Mouse (Mus musculus) CH12.LX (cell line): ENCODE results near the gene Mstn. TPM values are rescaled to one million over a fixed set of nuclear protein-coding genes. Genes with fewer than 3 reads are reported as not detected.

ENCODE experiments used
- DNase-seq: peaks from one replicate; pipeline ENCODE4 v3.0.0-alpha.2; 2013; ENCODE audit errors: extremely low read depth
- H3K27ac ChIP-seq: 2 replicates; pipeline ENCODE4 v1.5.1; 2012; ENCODE audit warnings: low read depth, mild to moderate bottlenecking, control low read depth, moderate library complexity; ENCODE audit not compliant: insufficient read depth
- H3K27me3 ChIP-seq: replicated peaks from 2 replicates; pipeline ENCODE3; 2012; ENCODE audit warnings: inconsistent platforms
- H3K36me3 ChIP-seq, 2 experiments: replicated peaks in 1 of 2; 2 replicates each; pipeline versions ENCODE3 to v1.6.1; 2012; ENCODE audit warnings: inconsistent platforms in 1 of 2, low read length in 1 of 2, mild to moderate bottlenecking in 1 of 2, mixed read lengths in 1 of 2, moderate library complexity in 1 of 2; ENCODE audit not compliant: control insufficient read depth in 1 of 2, insufficient read depth in 1 of 2
- H3K4me1 ChIP-seq, 2 experiments: 2 replicates each; pipeline ENCODE4 v1.6.1; 2012; ENCODE audit warnings: inconsistent platforms in 1 of 2, moderate library complexity in 1 of 2; ENCODE audit not compliant: insufficient read depth in 2 of 2, control insufficient read depth in 1 of 2
- H3K4me2 ChIP-seq: 2 replicates; pipeline ENCODE4 v1.6.1; 2012; ENCODE audit warnings: low read depth, mild to moderate bottlenecking, control low read depth; ENCODE audit not compliant: poor library complexity, insufficient read depth, severe bottlenecking
- H3K4me3 ChIP-seq, 3 experiments: fragments of 150-350 bp in 1 of 3; sonication (generic) in 1 of 3; replicated peaks in 1 of 3; 2 replicates each; pipeline versions ENCODE3 to v1.5.1; 2011 to 2012; ENCODE audit warnings: low read depth in 2 of 3, low read length in 2 of 3, mild to moderate bottlenecking in 2 of 3, moderate library complexity in 2 of 3, control low read depth in 1 of 3, improper control_type of control experiment in 1 of 3, inconsistent platforms in 1 of 3, mixed read lengths in 1 of 3; ENCODE audit not compliant: poor library complexity in 1 of 3
- H3K79me2 ChIP-seq: replicated peaks from 2 replicates; pipeline ENCODE4 v1.6.1; 2012; ENCODE audit warnings: mild to moderate bottlenecking, moderate library complexity; ENCODE audit not compliant: control insufficient read depth, poor library complexity, insufficient read depth, severe bottlenecking; ENCODE audit errors: extremely low read depth
- H3K9ac ChIP-seq: 2 replicates; pipeline ENCODE4 v1.6.1; 2012; ENCODE audit warnings: low read depth, mild to moderate bottlenecking, control low read depth, moderate library complexity; ENCODE audit not compliant: insufficient read depth
- H3K9me3 ChIP-seq: replicated peaks from 2 replicates; pipeline ENCODE3; 2012; ENCODE audit warnings: low read length, inconsistent platforms, mixed read lengths
- CHD1 ChIP-seq: IDR thresholded peaks from 2 replicates; pipeline ENCODE4 v1.6.1; 2012; ENCODE audit warnings: low read depth, low read length, improper control_type of control experiment, inconsistent platforms
- CHD2 ChIP-seq: IDR thresholded peaks from 2 replicates; pipeline ENCODE4 v1.6.1; 2011; ENCODE audit warnings: low read length, improper control_type of control experiment
- E2F4 ChIP-seq: IDR thresholded peaks from 2 replicates; pipeline ENCODE4 v1.6.1; 2011; ENCODE audit warnings: low read depth, low read length, improper control_type of control experiment; ENCODE audit not compliant: insufficient replicate concordance
- ELF1 ChIP-seq: IDR thresholded peaks from 2 replicates; pipeline ENCODE4 v1.6.1; 2014; ENCODE audit warnings: low read depth, mild to moderate bottlenecking, inconsistent platforms, low read length, improper control_type of control experiment
- EP300 ChIP-seq: IDR thresholded peaks from 2 replicates; pipeline ENCODE4 v1.6.1; 2011; ENCODE audit warnings: low read length, improper control_type of control experiment
- ETS1 ChIP-seq: conservative IDR thresholded peaks from 2 replicates; pipeline ENCODE4 v1.6.1; 2012; ENCODE audit warnings: low read depth, mild to moderate bottlenecking, inconsistent platforms, low read length, improper control_type of control experiment, moderate library complexity
- HCFC1 ChIP-seq: IDR thresholded peaks from 2 replicates; pipeline ENCODE4 v1.6.1; 2012; ENCODE audit warnings: low read depth, mild to moderate bottlenecking, inconsistent platforms, low read length, improper control_type of control experiment
- JUN ChIP-seq: IDR thresholded peaks from 2 replicates; pipeline ENCODE4 v1.6.1; 2011; ENCODE audit warnings: low read depth, mild to moderate bottlenecking, low read length, improper control_type of control experiment, moderate library complexity; ENCODE audit not compliant: insufficient read depth
- JUND ChIP-seq: conservative IDR thresholded peaks from 2 replicates; pipeline ENCODE4 v1.6.1; 2011; ENCODE audit warnings: low read depth, low read length, improper control_type of control experiment
- MAX ChIP-seq: IDR thresholded peaks from 2 replicates; pipeline ENCODE4 v1.6.1; 2011; ENCODE audit warnings: low read length, improper control_type of control experiment
- NELFE ChIP-seq: IDR thresholded peaks from 2 replicates; pipeline ENCODE4 v1.6.1; 2011; ENCODE audit warnings: low read depth, low read length, improper control_type of control experiment
- NRF1 ChIP-seq: IDR thresholded peaks from 2 replicates; pipeline ENCODE4 v1.6.1; 2014; ENCODE audit warnings: low read depth, mild to moderate bottlenecking, inconsistent platforms, low read length, improper control_type of control experiment, moderate library complexity
- PAX5 ChIP-seq: IDR thresholded peaks from 2 replicates; pipeline ENCODE4 v1.6.1; 2012; ENCODE audit warnings: low read length, inconsistent platforms, mixed read lengths
- POLR2AphosphoS2 ChIP-seq: IDR thresholded peaks from 2 replicates; pipeline ENCODE4 v1.6.1; 2011; ENCODE audit warnings: low read depth, low read length, improper control_type of control experiment
- RAD21 ChIP-seq: IDR thresholded peaks from 2 replicates; pipeline ENCODE4 v1.6.1; 2011; ENCODE audit warnings: low read depth, mild to moderate bottlenecking, low read length, improper control_type of control experiment, moderate library complexity
- RCOR1 ChIP-seq: conservative IDR thresholded peaks from 2 replicates; pipeline ENCODE4 v1.6.1; 2012; ENCODE audit warnings: low read depth, mild to moderate bottlenecking, inconsistent platforms, low read length, improper control_type of control experiment
- SIN3A ChIP-seq: IDR thresholded peaks from 2 replicates; pipeline ENCODE4 v1.6.1; 2012; ENCODE audit warnings: low read length, improper control_type of control experiment, inconsistent platforms
- SMC3 ChIP-seq: IDR thresholded peaks from 2 replicates; pipeline ENCODE4 v1.6.1; 2011; ENCODE audit warnings: low read depth, low read length, improper control_type of control experiment
- UBTF ChIP-seq: IDR thresholded peaks from 2 replicates; pipeline ENCODE4 v1.6.1; 2012; ENCODE audit warnings: low read depth, mild to moderate bottlenecking, inconsistent platforms, low read length, improper control_type of control experiment, moderate library complexity
- ZC3H11A ChIP-seq: IDR thresholded peaks from 2 replicates; pipeline ENCODE4 v1.6.1; 2012; ENCODE audit warnings: low read depth, mild to moderate bottlenecking, inconsistent platforms, low read length, improper control_type of control experiment
- ZKSCAN1 ChIP-seq: IDR thresholded peaks from 2 replicates; pipeline ENCODE4 v1.6.1; 2012; ENCODE audit warnings: low read depth, inconsistent platforms, low read length, improper control_type of control experiment, borderline replicate concordance
- ZNF384 ChIP-seq: IDR thresholded peaks from 2 replicates; pipeline ENCODE4 v1.6.1; 2012; ENCODE audit warnings: low read depth, low read length, improper control_type of control experiment, inconsistent platforms
- dilution Hi-C: fragments of 300-500 bp; cut with MboI; formaldehyde crosslinking; loops from 2 replicates; pipeline ENCODE4 v1.14.3; 2020; ENCODE audit warnings: low sequenced_read_pairs; ENCODE audit not compliant: extremely low pct_unique_long_range_greater_than_20kb, extremely low pct_ligation_motif_present
- in situ Hi-C: fragments of 300-500 bp; cut with MboI; formaldehyde crosslinking; loops from 3 replicates; pipeline ENCODE4 v1.14.3; 2019; ENCODE audit warnings: low sequenced_read_pairs, low pct_ligation_motif_present, low pct_unique_long_range_greater_than_20kb, mixed read lengths
- polyA plus RNA-seq: library from polyadenylated mRNA; unstranded; fragments of >175 nt; gene quantifications from 2 replicates; pipeline ENCODE4 v1.2.1, GENCODE M21; 2012; ENCODE audit warnings: low read depth; ENCODE audit not compliant: insufficient read length
- total RNA-seq, 2 experiments: library from RNA; depleted of rRNA; stranded (reverse); fragments of 300-350 nt in 1 of 2; fragments of >200 nt in 1 of 2; gene quantifications; 2 replicates each; pipeline ENCODE4 v1.2.3; 2012 to 2014

The Mstn gene
- total and polyA plus RNA-seq, 3 experiments = not detected

- H3K4me1 ChIP-seq = peaks cover 0 to 7% of the 10 kb centered on the region in 2 experiments; a peak in 1 of 4 replicates
- H3K9me3 ChIP-seq = no peaks in the 10 kb centered on the region
- dilution Hi-C loops = no loop called here
- TF ChIP-seq SIN3A = no peak
- no peak for TF ChIP-seq CHD1
- TF ChIP-seq RAD21 = no peak
- no peak for TF ChIP-seq JUND
- no peak for TF ChIP-seq RCOR1
- TF ChIP-seq HCFC1 = no peak
- TF ChIP-seq ZKSCAN1 = no peak
- H3K36me3 ChIP-seq = no peaks in the 10 kb centered on the region
- no peak for DNase-seq
- no peak overlapping the region for H3K9ac ChIP-seq
- H3K79me2 ChIP-seq = no peaks in the 10 kb centered on the region
- H3K4me3 ChIP-seq = no peak overlapping the region
- in situ Hi-C loops = no loop called here
- peak overlapping the region; percentile 78 for H3K4me2 ChIP-seq
- no peak overlapping the region for H3K27ac ChIP-seq
- H3K27me3 ChIP-seq = no peaks in the 10 kb centered on the region
Measured at GRCm38 (mm10) chr1:53015606-53016005, 45.8 kb upstream of the Mstn start.

DNA sequence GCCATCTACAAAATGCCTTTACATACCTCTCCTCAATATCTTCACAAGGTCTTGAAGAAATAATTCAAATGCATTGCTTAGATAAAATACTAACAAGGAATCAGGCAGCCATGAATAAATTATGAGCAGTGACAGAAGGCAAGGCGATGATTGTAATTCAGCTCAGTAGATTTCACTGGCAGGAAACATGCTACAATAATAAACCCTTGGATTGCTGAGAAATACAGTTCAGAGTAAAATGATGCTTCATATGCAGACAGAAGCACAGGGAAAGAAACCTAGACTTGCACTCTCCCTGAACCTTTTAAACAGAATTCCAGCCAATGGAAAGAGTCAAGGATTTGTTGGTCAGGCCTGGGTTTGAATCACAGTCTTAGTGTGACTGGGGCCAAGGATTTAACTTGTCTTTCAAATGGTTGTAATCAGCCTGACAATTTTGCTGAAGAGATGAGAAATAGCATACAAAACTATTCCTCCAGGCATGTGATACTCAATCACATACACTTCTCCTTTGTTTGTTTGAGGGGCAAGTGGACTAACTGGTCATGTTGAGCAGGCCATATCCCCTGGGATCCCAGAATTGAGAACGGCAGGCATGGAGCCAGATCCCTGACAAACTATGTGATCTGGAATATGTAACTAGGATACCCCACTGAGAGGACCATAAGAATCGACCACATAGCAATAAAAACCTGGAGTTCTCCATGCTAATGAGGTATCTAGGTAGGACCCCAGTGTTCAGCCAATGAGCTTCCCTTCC lies 42.5 kb upstream of the Mstn start:
- dilution Hi-C loops (no loop called here), in situ Hi-C loops (no loop called here)
- no peaks in the 10 kb centered on the region for H3K27me3 ChIP-seq

DNA sequence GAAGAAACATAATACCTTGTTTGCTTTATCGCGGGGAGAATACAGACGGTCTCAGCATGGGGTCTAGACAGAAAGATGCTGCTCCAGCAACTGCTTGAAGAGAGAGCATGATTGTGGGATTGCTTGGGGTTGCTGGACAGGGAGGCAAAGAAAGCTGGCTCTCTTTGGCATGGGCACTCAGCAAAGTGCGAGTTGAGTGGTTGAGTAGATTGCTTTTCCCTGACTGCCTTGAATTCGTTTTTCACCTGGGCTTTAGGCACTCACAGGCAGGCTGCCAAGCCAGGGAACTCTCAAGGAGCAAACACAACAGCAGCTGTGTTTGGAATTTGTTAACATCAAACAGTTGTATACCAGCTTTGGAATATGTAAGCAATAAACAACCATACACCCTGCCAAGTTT lies 41.4 kb upstream of the Mstn start, which contains the start of gene 1700019D03Rik:
Gene 1700019D03Rik, minus strand, starts transcription at position 101 of the 400 bp plus-strand sequence.
- H3K27ac ChIP-seq = no peak within 1 kb of the TSS
- H3K27me3 ChIP-seq = no peaks in the 10 kb centered on the region
- H3K4me3 ChIP-seq = no peak within 1 kb of the TSS
- dilution Hi-C loops = no loop called here
- no peaks in the 10 kb centered on the region for H3K36me3 ChIP-seq
- no peak within 1 kb of the TSS for H3K9ac ChIP-seq
- H3K4me1 ChIP-seq = no peaks in the 10 kb centered on the region
- H3K79me2 ChIP-seq = no peaks in the 10 kb centered on the region
- DNase-seq = no peak
- TF ChIP-seq ELF1 = no peak
- TF ChIP-seq UBTF = no peak
- no peak for TF ChIP-seq ZKSCAN1
- TF ChIP-seq ETS1 = no peak
- TF ChIP-seq JUN = no peak
- no peak for TF ChIP-seq SIN3A
- TF ChIP-seq ZC3H11A = no peak
- TF ChIP-seq E2F4 = no peak
- no peak for TF ChIP-seq POLR2AphosphoS2
- no peak for TF ChIP-seq SMC3
- no peak for TF ChIP-seq MAX
- no peak for TF ChIP-seq PAX5
- TF ChIP-seq NELFE = no peak
- no peak within 1 kb of the TSS for H3K4me2 ChIP-seq
- in situ Hi-C loops = loop anchor here (10.0 kb wide), 1 partner anchor 65 kb away; no protein-coding TSS in a partner anchor
- H3K9me3 ChIP-seq = no peaks in the 10 kb centered on the region

More for the DNA sequence above, 42.5 kb upstream of the Mstn start:
- Histone ChIP-seq H3K4me2 (no peak overlapping the region), H3K27ac (no peak overlapping the region), H3K79me2 (no peaks in the 10 kb centered on the region), H3K9me3 (no peaks in the 10 kb centered on the region), H3K4me1 (no peaks in the 10 kb centered on the region), H3K36me3 (no peaks in the 10 kb centered on the region), H3K4me3 (no peak overlapping the region), H3K9ac (no peak overlapping the region)
- TF ChIP-seq ZC3H11A (no peak), EP300 (no peak), SIN3A (no peak), JUN (no peak), ZKSCAN1 (no peak), UBTF (no peak), ETS1 (no peak), ZNF384 (no peak), NELFE (no peak), NRF1 (no peak), CHD2 (no peak), RCOR1 (no peak)
- no peak for DNase-seq
